Mouse (Mus musculus) liver, postnatal 0 days (tissue): Measurements from ENCODE around the gene Ncor2. TPM values are rescaled to one million over a fixed set of nuclear protein-coding genes. Genes with fewer than 3 reads are reported as not detected.
A peak's percentile ranks its signal among the peaks of the same experiment; 100 is the strongest.

Source experiments
- ATAC-seq: fragments of 200-750 bp; cut with Nextera tagmentation; 2 replicates; pipeline ENCODE4 v1.8.0; 2017; ENCODE audit warnings: mild to moderate bottlenecking, moderate library complexity
- DNase-seq: peaks from one replicate; pipeline ENCODE4 v3.0.0-alpha.2; 2016
- H3K27ac ChIP-seq: fragments of 300-500 bp; sonication (generic); 2 replicates; pipeline ENCODE4 v1.5.1; 2014; ENCODE audit warnings: antibody characterized with exemption, moderate library complexity, mild to moderate bottlenecking, low read depth
- H3K27me3 ChIP-seq: fragments of 300-500 bp; sonication (generic); 2 replicates; pipeline ENCODE4 v1.6.1; 2014; ENCODE audit warnings: low read length, control low read depth, mixed read lengths; ENCODE audit not compliant: insufficient read depth
- H3K36me3 ChIP-seq: fragments of 300-500 bp; sonication (generic); replicated peaks from 2 replicates; pipeline ENCODE4 v1.6.1; 2014; ENCODE audit warnings: mild to moderate bottlenecking, control low read depth, low read length, moderate library complexity, mixed read lengths; ENCODE audit not compliant: insufficient read depth
- H3K4me1 ChIP-seq: fragments of 300-500 bp; sonication (generic); 2 replicates; pipeline ENCODE4 v1.6.1; 2014; ENCODE audit warnings: antibody characterized with exemption, mild to moderate bottlenecking, control low read depth; ENCODE audit not compliant: insufficient read depth
- H3K4me2 ChIP-seq: fragments of 300-500 bp; sonication (generic); 2 replicates; pipeline ENCODE4 v1.6.1; 2014; ENCODE audit warnings: low read depth, mild to moderate bottlenecking, low read length, moderate library complexity, mixed read lengths
- H3K4me3 ChIP-seq: fragments of 300-500 bp; sonication (generic); 2 replicates; pipeline ENCODE4 v1.5.1; 2014; ENCODE audit warnings: low read depth, low read length
- H3K9ac ChIP-seq: fragments of 300-500 bp; sonication (generic); replicated peaks from 2 replicates; pipeline ENCODE4 v1.6.1; 2014; ENCODE audit warnings: mild to moderate bottlenecking, moderate library complexity
- H3K9me3 ChIP-seq: fragments of 300-500 bp; sonication (generic); 2 replicates; pipeline ENCODE4 v1.6.1; 2016; ENCODE audit warnings: mild to moderate bottlenecking, control low read depth, low read length, mixed read lengths
- CTCF ChIP-seq: sonication (generic); IDR thresholded peaks from 2 replicates; pipeline ENCODE4 v1.5.1; 2016; ENCODE audit warnings: antibody characterized with exemption, low read depth
- EP300 ChIP-seq: IDR thresholded peaks from 2 replicates; pipeline ENCODE4 v1.6.1; 2016; ENCODE audit warnings: antibody characterized with exemption, low read depth, mild to moderate bottlenecking
- WGBS: fragments of 180-500 bp; shearing (Covaris S2); extraction: QIAGEN DNeasy Blood & Tissue Kit; methylation state at CpG from one replicate; pipeline ENCODE4 v1.1.7; 2014; ENCODE audit not compliant: insufficient replicate concordance; 5-methylcytosine and 5-hydroxymethylcytosine counted together
- polyA plus RNA-seq: library from polyadenylated mRNA; unstranded; fragments of >200 nt; fragmentation: Nextera tagmentation; extraction: Ambion mirVana; gene quantifications from 2 replicates; pipeline ENCODE4 v1.2.1, GENCODE M21; 2015

Gene Ncor2
- polyA plus RNA-seq, 1 experiment from 2014 or later = 3.1 TPM

- Histone ChIP-seq H3K4me1 (peaks cover 62% of the 10 kb centered on the region), H3K36me3 (peaks cover 7% of the 10 kb centered on the region), H3K27ac (no peak overlapping the region), H3K4me3 (peak overlapping the region; percentile 44; the same call in 1 of the 2 replicates), H3K9me3 (no peaks in the 10 kb centered on the region), H3K9ac (0 out of 2 replicates have a peak overlapping the region, but pooled peaks have one; percentile 12), H3K4me2 (peak overlapping the region; percentile 72), H3K27me3 (no peaks in the 10 kb centered on the region)
- DNase-seq (no peak), ATAC-seq (no peak)
- TF ChIP-seq EP300 = no peak
- TF ChIP-seq CTCF = no peak
- 21% methylated on average over 18 of the region's 19 CpGs for WGBS
These were observed 122.1 kb downstream of the Ncor2 start for GRCm38 (mm10) chr5:125056696-125057554.

DNA sequence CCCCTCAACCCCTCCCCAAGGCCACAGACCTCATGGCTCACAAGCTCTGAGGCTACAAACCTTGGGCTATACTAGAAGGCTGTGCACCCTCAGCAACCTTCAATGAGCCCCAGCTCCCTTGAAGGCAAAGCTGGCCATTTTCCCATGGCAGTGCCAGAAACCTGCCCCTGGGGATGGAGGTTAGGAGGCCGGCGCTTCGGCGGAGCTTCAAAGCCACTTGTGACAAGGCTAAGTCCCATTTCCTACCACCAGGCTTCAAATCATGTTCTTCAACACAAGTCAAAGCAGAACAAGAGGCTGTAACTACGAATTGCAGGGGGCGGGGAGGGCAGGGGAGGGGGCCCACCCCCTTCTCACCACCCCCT lies 122.7 kb downstream of the Ncor2 start:
- ATAC-seq (no peak), DNase-seq (no peak)
- H3K27ac ChIP-seq = no peak overlapping the region
- no peak overlapping the region for H3K4me3 ChIP-seq
- H3K9ac ChIP-seq = no peak overlapping the region
- H3K4me1 ChIP-seq = peaks cover 68% of the 10 kb centered on the region
- TF ChIP-seq EP300 (no peak), CTCF (no peak)
- no peaks in the 10 kb centered on the region for H3K9me3 ChIP-seq
- peak overlapping the region; percentile 72 for H3K4me2 ChIP-seq
- H3K36me3 ChIP-seq = peaks cover 11% of the 10 kb centered on the region
- H3K27me3 ChIP-seq = no peaks in the 10 kb centered on the region
- 47% methylated on average over 6 of the region's 6 CpGs for WGBS

- 0 out of 2 replicates have a peak overlapping the region, but pooled peaks have one; percentile 34 for H3K27ac ChIP-seq
- no peaks in the 10 kb centered on the region for H3K9me3 ChIP-seq
- H3K9ac ChIP-seq = no peak overlapping the region
- TF ChIP-seq EP300 = no peak
- TF ChIP-seq CTCF = no peak
- 45% methylated on average over 8 of the region's 8 CpGs for WGBS
- no peak overlapping the region for H3K4me3 ChIP-seq
- DNase-seq = peak; percentile 39
- peak overlapping the region; percentile 44 for H3K4me2 ChIP-seq
- peaks cover 15% of the 10 kb centered on the region for H3K36me3 ChIP-seq
- no peaks in the 10 kb centered on the region for H3K27me3 ChIP-seq
- peaks cover 70% of the 10 kb centered on the region for H3K4me1 ChIP-seq
- no peak for ATAC-seq
These were observed 123.1 kb downstream of the Ncor2 start for GRCm38 (mm10) chr5:125055901-125056300.

GRCm38 (mm10) chr5:125053661-125054060 lies 125.4 kb downstream of the Ncor2 start:
- Histone ChIP-seq H3K4me3 (no peak overlapping the region), H3K9me3 (no peaks in the 10 kb centered on the region), H3K4me1 (peaks cover 58% of the 10 kb centered on the region), H3K36me3 (peaks cover 35% of the 10 kb centered on the region), H3K9ac (no peak overlapping the region), H3K27me3 (no peaks in the 10 kb centered on the region), H3K27ac (peak overlapping the region; percentile 44; the same call in 1 of the 2 replicates), H3K4me2 (0 out of 2 replicates have a peak overlapping the region, but pooled peaks have one; percentile 6)
- no peak for ATAC-seq
- no peak for DNase-seq
- WGBS = 62% methylated on average over 7 of the region's 7 CpGs
- TF ChIP-seq CTCF (no peak), EP300 (no peak)

DNA sequence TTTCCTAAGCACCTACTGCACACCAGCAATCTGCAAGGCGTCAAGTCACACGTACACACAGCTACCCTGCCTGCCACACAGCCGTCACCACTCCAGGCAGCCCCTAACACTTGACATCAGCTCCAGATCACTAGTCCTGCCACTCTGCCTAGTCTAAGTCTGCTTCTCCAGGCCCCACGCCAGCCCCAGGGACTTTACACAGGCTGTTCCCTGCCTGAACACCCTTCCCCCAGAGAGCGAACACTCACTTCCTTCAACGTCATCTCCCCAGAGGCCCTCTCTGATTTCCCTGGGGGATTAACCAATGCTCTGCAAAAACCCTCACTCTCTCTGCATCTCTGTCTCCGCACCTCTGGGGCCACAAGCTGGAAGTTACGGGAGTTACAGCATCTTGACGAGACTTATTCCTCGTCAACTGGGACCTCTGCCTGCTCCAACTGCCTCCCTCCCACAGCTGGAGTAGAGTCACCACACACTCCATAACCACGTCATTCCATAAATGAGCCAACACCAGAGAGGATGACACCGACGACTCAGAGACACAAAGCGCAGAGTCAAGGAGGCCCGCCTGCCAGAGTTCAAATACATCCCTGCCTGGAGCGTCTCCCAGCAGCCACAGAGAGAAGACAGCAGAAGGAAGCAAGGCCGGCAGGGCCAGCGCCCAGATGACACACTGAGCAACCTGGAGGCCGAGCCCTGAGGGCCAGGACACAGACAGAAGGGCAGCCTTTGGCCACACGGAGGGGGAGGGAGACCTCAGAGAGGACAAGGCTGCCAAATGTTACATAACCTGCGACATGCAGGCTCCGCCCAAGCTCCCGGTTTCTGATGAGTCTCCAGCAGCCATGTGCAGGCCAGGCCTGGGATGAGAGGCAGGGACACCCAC lies 126.2 kb downstream of the Ncor2 start:
- H3K4me2 ChIP-seq = peak overlapping the region; percentile 6; the same call in 1 of the 2 replicates
- 50% methylated on average over 22 of the region's 23 CpGs for WGBS

GRCm38 (mm10) chr5:125052237-125052602 lies 126.8 kb downstream of the Ncor2 start:
- Histone ChIP-seq H3K4me3 (no peak overlapping the region), H3K27ac (peak overlapping the region; percentile 44; the same call in 1 of the 2 replicates), H3K9ac (no peak overlapping the region), H3K4me2 (no peak overlapping the region), H3K27me3 (no peaks in the 10 kb centered on the region), H3K9me3 (no peaks in the 10 kb centered on the region), H3K4me1 (peaks cover 48% of the 10 kb centered on the region), H3K36me3 (peaks cover 47% of the 10 kb centered on the region)
- peak; percentile 39 for DNase-seq
- WGBS = 33% methylated on average over 10 of the region's 10 CpGs
- TF ChIP-seq EP300 (no peak), CTCF (no peak)
- peak; percentile 11; the same call in 1 of the 2 replicates for ATAC-seq

More for the DNA sequence above, 126.2 kb downstream of the Ncor2 start:
- H3K36me3 ChIP-seq = peaks cover 42% of the 10 kb centered on the region
- TF ChIP-seq EP300 = no peak
- TF ChIP-seq CTCF = no peak
- H3K9ac ChIP-seq = no peak overlapping the region
- peaks cover 52% of the 10 kb centered on the region for H3K4me1 ChIP-seq
- ATAC-seq (peak; percentile 63), DNase-seq (peak; percentile 67)
- peak overlapping the region; percentile 44 for H3K27ac ChIP-seq
- no peaks in the 10 kb centered on the region for H3K9me3 ChIP-seq
- no peak overlapping the region for H3K4me3 ChIP-seq
- no peaks in the 10 kb centered on the region for H3K27me3 ChIP-seq
